Mouse (Mus musculus) WW6 (cell line): ENCODE data around the gene Clec4a1.

Source experiments
- DNase-seq: peaks from one replicate; pipeline ENCODE4 v3.0.0-alpha.2; 2013; ENCODE audit warnings: low read depth, low spot score

Gene Clec4a1

DNA sequence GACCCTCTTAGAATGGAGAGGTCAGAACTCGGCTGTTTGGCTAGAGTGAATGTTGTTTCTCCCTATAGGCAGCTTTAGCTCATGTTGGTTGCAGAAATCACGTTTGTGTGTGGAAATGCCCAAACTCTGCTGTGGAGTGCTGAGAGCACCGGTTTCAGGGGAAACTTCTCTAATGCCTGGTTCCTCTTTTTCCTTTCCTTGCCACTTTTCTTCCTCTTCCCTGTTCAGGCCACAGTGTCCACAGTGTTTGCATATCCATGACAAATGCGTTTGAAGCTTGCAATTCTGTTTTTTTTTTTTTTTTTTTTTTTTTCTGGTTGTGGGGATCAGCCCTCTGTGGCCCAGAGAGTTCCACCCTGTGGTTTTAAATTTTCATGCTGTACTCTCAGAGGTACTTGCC lies at the start of gene Clec4a1:
Gene Clec4a1 (plus strand): TSS at position 398 of the 400 bp plus-strand sequence.
- no peak for DNase-seq

DNA sequence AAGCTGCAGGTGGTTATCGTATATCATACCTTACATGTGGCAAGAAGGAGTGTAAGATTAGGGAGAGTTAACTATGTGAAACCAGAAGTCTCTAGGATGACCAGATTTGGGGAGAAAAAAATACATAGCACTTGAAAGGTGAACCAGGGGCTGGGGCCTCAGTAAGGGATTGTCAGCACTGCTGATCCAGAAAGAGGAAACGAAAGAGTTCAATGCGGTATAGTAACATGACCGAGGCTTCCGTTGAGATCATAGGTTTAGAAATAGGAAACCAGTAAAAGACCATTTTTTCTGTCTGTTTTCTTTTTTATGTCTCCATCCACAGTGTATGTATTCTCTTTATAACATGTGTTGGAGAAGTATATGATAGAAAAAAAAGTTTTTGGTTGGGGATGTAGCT lies 48.8 kb upstream of the Clec4a1 start:
- no peak for DNase-seq

DNA sequence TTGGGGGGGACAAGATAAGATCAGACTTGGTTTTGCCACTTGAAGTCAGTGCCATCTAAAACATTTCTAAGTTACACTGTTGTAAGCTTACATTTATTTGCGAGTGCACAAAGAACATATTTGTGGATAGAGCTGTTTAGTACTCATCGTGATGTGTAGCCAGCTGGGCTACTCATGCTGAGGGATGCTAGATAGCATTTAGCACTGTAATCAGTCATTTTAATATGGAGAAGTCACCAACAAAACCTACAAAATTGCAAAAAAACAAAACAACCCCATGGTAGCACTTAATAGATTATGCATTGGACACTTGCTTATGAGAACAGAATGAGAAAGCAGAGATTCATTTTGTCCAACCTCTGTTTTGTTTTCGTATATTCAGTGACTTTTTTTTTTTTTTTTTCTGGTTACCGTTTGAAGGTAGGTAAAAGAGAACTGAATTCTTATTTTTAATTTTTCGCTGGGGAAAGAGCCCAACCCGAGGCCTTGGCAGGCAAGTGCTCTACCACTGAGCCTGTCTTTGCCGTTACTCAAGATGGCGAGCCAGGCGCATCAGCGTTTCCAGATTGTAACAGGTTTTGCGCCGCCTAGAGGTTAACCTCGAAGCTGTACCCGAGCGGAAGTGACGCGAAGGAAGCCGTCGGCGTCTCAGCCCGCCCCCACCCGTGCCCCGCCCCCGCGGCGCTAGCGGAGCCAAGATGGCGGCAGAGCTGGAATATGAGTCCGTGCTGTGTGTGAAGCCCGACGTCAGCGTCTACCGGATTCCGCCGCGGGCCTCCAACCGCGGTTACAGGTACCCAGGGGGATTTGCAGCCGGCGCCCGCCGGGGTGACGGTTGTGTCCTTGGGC lies 47.6 kb upstream of the Clec4a1 start, which contains the start of gene Necap1:
Gene Necap1 (plus strand): TSS at position 604 of the 849 bp plus-strand sequence.
- peak; percentile 94 for DNase-seq

DNA sequence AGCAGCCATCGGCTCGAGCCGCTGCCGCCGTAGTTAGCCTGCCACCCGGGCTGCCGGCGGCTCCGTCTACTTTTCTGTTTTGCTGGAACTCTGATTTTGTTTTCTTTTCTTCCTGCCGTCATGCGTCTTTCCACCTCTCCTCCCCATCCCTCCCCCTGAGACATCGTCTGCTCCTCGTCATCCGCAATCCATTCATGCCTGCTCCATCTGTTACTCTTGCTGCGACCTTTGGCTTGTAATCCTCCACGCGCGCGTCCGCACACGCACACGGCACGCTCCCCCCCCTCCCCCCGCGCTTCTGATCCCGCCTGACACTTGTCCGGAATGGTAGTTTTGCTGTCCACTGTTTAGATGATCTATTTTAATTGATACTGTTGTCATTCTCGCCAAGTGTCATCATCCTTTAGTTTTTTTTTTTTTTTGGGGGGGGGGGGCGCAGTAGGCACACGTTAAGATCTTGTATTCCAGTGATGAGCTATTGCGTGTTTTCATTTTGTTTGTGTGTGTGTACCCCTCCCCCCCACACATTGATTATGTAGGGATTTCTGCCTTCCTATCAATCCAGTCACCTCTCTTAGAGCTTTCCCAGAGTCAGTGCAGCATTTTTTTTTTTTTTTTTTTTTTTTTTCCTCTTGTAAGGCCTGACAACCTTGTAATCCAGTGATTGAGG lies 46.8 kb upstream of the Clec4a1 start:
- DNase-seq: no peak

DNA sequence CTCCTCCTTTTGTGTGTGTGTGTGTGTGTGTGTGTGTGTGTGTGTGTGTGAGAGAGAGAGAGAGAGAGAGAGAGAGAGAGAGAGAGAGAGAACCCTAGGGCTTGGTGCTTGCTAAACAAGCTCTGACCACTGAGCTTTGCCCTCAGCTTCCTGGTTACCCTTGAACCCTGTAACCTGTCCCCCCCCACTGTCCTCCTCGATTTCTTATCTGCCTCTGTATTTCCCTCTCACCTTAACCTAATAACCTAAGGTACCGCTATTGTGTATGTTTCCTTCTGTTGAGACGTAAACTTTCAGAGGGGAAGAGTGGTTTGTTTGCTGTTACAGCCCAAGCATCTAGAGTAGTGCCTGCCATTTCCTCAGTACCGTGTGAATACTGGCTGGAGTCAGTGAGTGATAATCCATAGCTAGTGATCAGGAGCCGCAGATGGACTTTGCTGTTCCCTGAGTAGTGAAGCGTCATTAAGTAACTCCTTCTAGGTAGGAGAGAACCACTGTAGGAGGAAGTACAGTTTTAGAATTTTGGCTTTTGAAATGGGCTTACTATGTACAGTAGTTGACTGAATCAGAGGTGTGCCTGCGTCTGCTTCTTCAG lies 42.4 kb upstream of the Clec4a1 start:
- no peak for DNase-seq

DNA sequence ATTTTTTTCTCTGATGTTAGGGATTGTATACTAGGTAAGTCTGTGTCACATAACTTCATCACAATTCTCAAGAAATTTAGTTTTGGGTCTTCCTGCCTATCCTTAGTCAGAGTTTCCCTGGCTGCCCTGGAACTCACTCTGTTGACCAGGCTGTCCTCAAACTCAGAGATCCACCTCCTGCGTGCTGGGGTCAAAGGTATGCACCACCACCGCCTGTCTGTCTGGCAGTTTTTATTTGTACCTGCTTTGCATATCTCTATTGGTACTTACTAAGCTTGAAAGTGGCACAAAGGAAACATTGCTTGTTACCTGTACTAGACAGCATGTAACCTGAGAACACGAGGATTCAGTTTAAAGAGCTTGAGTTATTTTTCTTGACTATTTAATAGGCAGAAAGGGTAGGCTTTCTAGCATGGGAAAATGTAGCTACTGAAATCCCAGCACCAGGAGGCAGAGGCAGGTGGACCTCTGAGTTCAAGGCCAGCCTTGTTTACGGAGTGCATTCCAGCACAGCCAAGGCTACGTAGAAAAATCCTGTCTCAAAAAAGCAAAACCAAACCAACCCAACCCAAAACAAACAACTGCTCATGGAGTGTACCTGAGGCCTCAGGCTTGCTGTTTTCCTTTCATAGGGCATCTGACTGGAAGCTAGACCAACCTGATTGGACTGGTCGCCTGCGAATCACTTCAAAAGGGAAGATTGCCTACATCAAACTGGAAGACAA lies 41.7 kb upstream of the Clec4a1 start:
- DNase-seq: no peak

DNA sequence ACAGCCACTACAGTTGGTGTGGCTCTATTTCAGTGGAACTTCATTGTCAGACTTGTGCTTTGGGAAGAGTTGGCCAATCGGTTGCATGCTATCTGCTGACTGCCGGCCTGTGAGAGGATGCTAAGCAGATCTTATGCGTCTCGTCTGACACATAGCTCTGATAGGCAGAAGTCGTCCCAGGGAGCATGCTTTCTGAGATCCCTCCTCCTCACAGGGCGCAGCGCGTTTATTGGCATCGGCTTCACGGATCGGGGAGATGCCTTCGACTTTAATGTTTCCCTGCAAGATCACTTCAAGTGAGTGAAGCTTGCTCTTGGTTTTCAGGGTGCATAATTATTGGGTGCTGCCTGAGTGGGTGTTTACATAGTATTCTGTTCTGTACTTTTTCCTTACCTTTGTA lies 40.4 kb upstream of the Clec4a1 start:
- no peak for DNase-seq

DNA sequence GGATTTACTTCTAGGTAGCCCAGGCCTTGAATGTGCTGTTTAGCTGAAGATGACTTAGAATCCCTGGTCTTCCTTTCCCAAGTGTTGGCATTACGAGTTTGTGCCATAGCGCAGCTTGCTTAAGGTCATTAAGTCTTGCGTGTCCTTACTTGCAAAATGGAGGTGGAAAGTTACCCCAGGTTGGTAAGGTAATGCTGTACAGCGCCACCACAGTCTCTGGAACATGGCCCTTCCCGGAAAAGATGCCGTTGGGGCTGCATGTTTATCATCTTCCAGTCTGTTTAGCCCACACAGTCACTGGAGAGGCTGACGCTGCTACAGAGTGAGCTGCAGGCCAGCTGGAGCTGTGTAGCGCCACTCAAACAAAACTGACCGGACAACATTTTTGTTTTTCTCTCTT lies 38.0 kb upstream of the Clec4a1 start:
- DNase-seq: no peak

DNA sequence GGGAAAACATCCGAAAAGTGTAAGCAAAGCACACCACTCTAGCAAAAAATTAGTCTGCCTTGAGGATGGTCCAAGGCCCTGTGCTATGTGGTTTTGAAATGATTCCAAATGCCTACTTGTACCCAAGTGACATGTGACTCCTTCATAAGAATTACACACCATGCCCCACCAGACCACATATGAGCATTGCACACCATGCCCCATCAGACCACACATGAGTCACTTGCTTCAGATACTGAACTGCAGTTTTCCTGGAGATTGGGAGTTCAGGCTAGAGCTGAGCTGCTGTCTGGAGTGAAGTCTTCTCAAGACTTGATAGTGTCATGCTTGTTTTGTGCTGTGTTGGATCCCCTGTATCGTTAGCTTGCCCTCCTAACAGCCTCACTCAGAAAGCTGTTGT lies 32.0 kb upstream of the Clec4a1 start:
- no peak for DNase-seq

DNA sequence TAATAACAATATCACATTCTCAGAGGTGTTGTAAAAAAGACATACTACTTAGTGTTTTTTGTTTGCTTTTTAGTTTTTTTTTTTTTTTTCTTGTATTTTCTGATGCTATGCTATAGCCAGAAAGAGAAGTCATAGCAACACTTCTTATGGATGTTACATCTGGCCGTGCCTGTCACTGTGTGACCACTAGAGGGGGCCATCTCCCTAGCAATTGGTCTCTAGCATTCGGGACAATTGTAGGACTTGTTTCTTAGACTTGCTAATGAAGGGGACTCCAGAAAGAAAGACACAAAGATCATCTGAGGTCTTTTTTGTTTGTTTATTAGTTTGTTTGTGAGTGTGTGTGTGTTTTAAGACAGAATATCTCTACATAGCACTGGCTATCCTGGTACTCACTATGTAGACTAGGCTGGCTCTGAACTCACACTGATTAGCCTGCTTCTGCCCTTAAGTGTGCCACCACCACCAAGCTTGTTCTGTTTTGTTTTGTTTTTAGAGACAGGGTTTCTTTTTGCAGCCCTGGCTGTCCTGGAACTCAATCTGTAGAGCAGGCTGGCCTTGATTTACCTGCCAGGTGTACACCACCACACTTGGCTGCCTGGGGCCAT lies 29.1 kb upstream of the Clec4a1 start:
- peak; percentile 61 for DNase-seq

DNA sequence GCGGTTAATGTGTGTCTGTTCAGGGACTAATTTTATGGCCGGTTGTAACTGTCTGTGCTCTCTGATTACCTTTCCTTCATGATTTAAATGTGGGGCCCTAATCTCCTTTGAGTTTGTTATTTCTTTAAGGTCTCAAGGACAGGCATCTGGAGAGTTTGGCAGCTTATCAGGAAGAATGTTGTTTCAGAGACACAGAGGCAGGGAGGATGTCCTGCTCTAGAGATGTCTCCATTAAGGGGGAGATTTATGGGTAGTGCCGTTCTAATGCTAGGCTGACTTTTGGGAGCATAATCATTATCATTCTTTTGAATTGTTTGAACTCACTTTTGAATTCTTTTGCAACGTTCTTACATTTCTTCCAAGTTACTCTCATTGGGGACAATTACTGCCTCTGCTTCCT lies 1.7 kb upstream of the Clec4a1 start:
- DNase-seq: no peak

DNA sequence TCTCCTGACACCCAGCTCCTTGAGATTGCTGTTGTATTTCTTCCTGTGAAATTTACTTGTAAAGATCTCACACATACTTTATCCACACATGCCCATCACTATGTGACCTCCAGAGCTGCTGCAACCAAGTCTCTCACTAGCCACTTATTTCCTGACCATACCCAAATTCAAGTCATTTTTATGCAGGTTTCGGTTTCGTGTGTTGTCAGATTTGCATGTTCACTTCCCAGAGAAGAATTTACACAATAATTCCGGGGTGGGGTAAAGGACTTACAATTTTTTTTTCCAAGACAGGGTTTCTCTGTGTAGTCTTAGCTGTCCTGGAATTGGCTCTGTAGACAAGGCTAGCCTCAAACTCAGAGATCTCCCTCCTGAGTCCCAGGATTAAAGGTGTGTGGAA lies 13.2 kb downstream of the Clec4a1 start:
- DNase-seq: no peak

DNA sequence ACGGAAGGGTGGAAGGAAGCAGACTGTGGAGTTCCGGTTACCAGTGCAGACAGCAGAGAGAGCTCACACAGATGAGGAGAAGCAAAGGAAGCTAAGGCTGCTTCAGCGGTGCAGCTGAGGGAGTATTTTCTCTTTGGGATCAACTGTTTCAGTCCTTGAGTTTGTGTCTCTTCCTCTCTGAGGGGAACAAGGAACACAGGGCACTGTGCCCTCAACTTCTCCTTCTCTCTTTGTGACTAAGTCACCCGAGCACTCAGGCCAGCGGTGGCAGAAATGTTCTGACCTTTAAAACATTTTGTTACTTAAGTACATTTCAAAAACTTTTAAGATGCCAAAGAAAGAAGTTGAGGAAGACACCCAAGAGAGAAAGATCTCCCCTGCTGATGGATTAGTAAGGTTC lies 18.0 kb downstream of the Clec4a1 start:
- no peak for DNase-seq

DNA sequence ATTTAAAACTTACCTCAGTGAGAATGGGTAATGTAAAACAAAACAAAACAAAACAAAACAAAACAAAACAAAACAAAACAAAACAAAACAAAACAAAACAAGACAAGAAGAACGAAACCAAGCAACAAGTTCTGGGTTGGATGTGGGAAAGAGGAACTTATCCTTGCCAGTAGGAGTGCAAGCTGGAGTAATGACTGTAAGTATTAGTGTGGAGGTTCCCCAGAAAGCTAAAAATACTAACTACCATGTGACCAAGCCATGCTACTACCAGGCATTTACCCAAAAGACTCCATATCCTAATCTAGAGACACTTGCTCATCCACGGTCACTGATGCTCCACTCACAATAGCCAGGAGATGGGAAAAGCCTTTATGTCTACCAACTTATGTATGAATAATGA lies 25.1 kb downstream of the Clec4a1 start:
- DNase-seq: no peak

DNA sequence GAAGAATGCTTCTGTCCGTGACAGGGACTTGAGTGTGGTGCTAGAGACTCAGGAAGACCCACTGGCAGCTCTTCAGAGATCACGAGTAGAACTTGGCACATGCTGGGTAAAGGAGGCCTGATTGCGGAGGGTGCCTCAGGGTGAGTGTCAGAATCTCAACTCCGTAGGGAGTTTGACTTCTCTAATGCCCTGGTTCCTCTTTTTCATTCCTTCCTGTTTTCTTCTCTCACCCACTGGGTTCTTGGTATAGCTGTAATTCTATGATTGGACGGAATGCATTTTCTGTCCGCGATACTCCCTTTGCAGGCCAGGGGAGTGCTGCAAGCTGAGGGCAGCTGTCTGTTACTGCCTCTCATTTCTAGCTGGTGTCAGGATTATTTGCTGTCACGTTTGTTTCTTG lies 30.8 kb downstream of the Clec4a1 start, which contains the start of gene Clec4a3:
Gene Clec4a3 (plus strand): TSS at position 115 of the 400 bp plus-strand sequence.
- no peak for DNase-seq

DNA sequence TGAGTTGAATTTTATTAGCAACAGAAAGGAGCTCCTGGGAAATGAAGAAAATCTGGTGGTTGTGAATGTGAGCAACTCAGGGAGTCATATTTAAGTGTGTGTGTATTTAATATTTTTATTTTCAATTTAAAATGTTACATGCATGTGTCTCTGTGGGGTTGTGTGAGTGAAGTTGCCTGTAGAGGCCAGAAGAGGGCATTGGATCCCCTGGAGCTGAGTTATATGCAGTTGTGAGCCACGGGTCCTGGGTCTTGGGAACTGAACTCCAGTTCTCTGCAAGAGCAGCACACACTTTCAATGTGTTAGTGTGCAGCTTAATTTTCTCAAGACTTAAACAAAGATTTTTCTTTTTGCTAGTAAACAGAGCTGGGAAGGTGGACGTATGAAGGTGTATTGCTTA lies 42.9 kb downstream of the Clec4a1 start:
- DNase-seq: no peak

DNA sequence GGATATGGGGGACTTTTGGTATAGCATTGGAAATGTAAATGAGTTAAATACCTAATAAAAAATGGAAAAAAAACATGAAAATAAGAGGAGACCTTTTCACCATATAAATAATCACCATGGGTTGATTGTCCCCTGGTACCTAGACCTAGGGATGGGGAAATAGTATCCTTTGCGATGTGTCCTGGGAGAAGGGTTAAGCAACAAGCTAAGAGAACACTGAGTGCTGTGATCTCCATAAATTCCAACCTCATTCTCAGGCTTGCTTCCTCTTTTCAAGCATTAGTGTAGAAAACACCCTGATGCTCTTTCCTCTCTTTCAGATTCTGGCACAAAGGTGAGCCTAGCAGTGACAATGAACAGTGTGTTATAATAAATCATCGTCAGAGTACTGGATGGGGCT lies 47.4 kb downstream of the Clec4a1 start:
- DNase-seq: no peak
